Mouse (Mus musculus) heart, postnatal 0 days (tissue): Measurements from ENCODE around the gene Cdk1. TPM values are rescaled to one million over a fixed set of nuclear protein-coding genes. Genes with fewer than 3 reads are reported as not detected.

ENCODE experiments used
- ATAC-seq: fragments of 200-750 bp; cut with Nextera tagmentation; 2 replicates; pipeline ENCODE4 v1.8.0; 2017; ENCODE audit warnings: low read depth, moderate number of reproducible peaks, moderate library complexity; ENCODE audit not compliant: insufficient read depth
- DNase-seq: peaks from one replicate; pipeline ENCODE4 v3.0.0-alpha.2; 2016; ENCODE audit warnings: low spot score
- H3K27ac ChIP-seq: fragments of 300-500 bp; sonication (generic); 2 replicates; pipeline ENCODE4 v1.5.1; 2014; ENCODE audit warnings: low read depth, mild to moderate bottlenecking
- H3K27me3 ChIP-seq: fragments of 300-500 bp; sonication (generic); 2 replicates; pipeline ENCODE4 v1.6.1; 2014; ENCODE audit warnings: low read length, mixed read lengths; ENCODE audit not compliant: control insufficient read depth, insufficient read depth
- H3K36me3 ChIP-seq: fragments of 300-500 bp; sonication (generic); replicated peaks from 2 replicates; pipeline ENCODE4 v1.6.1; 2014; ENCODE audit warnings: low read length, mixed read lengths; ENCODE audit not compliant: control insufficient read depth, insufficient read depth
- H3K4me1 ChIP-seq: fragments of 300-500 bp; sonication (generic); 2 replicates; pipeline ENCODE4 v1.6.1; 2014; ENCODE audit warnings: antibody characterized with exemption; ENCODE audit not compliant: control insufficient read depth, insufficient read depth
- H3K4me2 ChIP-seq: fragments of 300-500 bp; sonication (generic); 2 replicates; pipeline ENCODE4 v1.6.1; 2014; ENCODE audit warnings: low read depth, mild to moderate bottlenecking, low read length, moderate library complexity
- H3K4me3 ChIP-seq: fragments of 300-500 bp; sonication (generic); 2 replicates; pipeline ENCODE4 v1.5.1; 2014; ENCODE audit warnings: low read depth, low read length
- H3K9ac ChIP-seq: fragments of 300-500 bp; sonication (generic); replicated peaks from 2 replicates; pipeline ENCODE4 v1.6.1; 2014; ENCODE audit warnings: low read depth, low read length, mixed read lengths
- H3K9me3 ChIP-seq: fragments of 300-500 bp; sonication (generic); replicated peaks from 2 replicates; pipeline ENCODE4 v1.6.1; 2016; ENCODE audit warnings: low read length; ENCODE audit not compliant: control insufficient read depth
- CTCF ChIP-seq: IDR thresholded peaks from 2 replicates; pipeline ENCODE4 v1.5.1; 2016; ENCODE audit warnings: antibody characterized with exemption, control low read depth, low read depth
- EP300 ChIP-seq: IDR thresholded peaks from 2 replicates; pipeline ENCODE4 v1.6.1; 2016; ENCODE audit warnings: antibody characterized with exemption, low read depth
- WGBS: fragments of 180-500 bp; shearing (Covaris S2); extraction: QIAGEN DNeasy Blood & Tissue Kit; methylation state at CpG from one replicate; pipeline ENCODE4 v1.1.7; 2014; 5-methylcytosine and 5-hydroxymethylcytosine counted together
- polyA plus RNA-seq: library from polyadenylated mRNA; unstranded; fragments of >200 nt; fragmentation: Nextera tagmentation; extraction: Ambion mirVana; gene quantifications from 2 replicates; pipeline ENCODE4 v1.2.1, GENCODE M21; 2015
- total RNA-seq: library from RNA; depleted of rRNA; stranded (reverse); fragments of >200 nt; gene quantifications from 2 replicates; pipeline ENCODE4 v1.2.3, GENCODE M21; 2014; ENCODE audit warnings: low replicate concordance

Cdk1 gene
- total and polyA plus RNA-seq, 2 experiments from 2014 or later = 90.6 to 122 TPM

- ATAC-seq = no peak
- no peak for DNase-seq
- TF ChIP-seq CTCF = no peak
- TF ChIP-seq EP300 = no peak
- H3K4me1 ChIP-seq = no peaks in the 10 kb centered on the region
- no peak overlapping the region for H3K27ac ChIP-seq
- no peaks in the 10 kb centered on the region for H3K36me3 ChIP-seq
- WGBS = 79% methylated on average over 13 of the region's 13 CpGs
- H3K4me3 ChIP-seq = no peak overlapping the region
- no peaks in the 10 kb centered on the region for H3K9me3 ChIP-seq
- H3K9ac ChIP-seq = no peak overlapping the region
- H3K4me2 ChIP-seq = no peak overlapping the region
- H3K27me3 ChIP-seq = no peaks in the 10 kb centered on the region
Measured at GRCm38 (mm10) chr10:69323986-69324385, 28.8 kb downstream of the Cdk1 start.

GRCm38 (mm10) chr10:69321519-69322035 is 31.2 kb downstream of the Cdk1 start:
- Histone ChIP-seq H3K36me3 (no peaks in the 10 kb centered on the region), H3K9me3 (no peaks in the 10 kb centered on the region), H3K4me1 (no peaks in the 10 kb centered on the region), H3K4me2 (peak overlapping the region; percentile 46; the same call in 1 of the 2 replicates), H3K9ac (no peak overlapping the region), H3K27me3 (no peaks in the 10 kb centered on the region), H3K4me3 (peak overlapping the region; percentile 15; the same call in 1 of the 2 replicates), H3K27ac (no peak overlapping the region)
- DNase-seq (no peak), ATAC-seq (no peak)
- no peak for TF ChIP-seq CTCF
- TF ChIP-seq EP300 = no peak
- 47% methylated on average over 15 of the region's 15 CpGs for WGBS

- no peaks in the 10 kb centered on the region for H3K4me1 ChIP-seq
- TF ChIP-seq EP300 (no peak), CTCF (peak; percentile 97)
- peak overlapping the region; percentile 46; the same call in 1 of the 2 replicates for H3K4me2 ChIP-seq
- H3K36me3 ChIP-seq = no peaks in the 10 kb centered on the region
- no peaks in the 10 kb centered on the region for H3K27me3 ChIP-seq
- WGBS = 40% methylated on average over 21 of the region's 21 CpGs
- peak overlapping the region; percentile 15; the same call in 1 of the 2 replicates for H3K4me3 ChIP-seq
- ATAC-seq (peak; percentile 77), DNase-seq (peak; percentile 90)
- H3K9me3 ChIP-seq = no peaks in the 10 kb centered on the region
- no peak overlapping the region for H3K27ac ChIP-seq
- no peak overlapping the region for H3K9ac ChIP-seq
Measured at GRCm38 (mm10) chr10:69320667-69321518, 31.8 kb downstream of the Cdk1 start.

- TF ChIP-seq EP300 (no peak), CTCF (no peak)
- no peak for DNase-seq
Measured at GRCm38 (mm10) chr10:69318514-69318913, 34.2 kb downstream of the Cdk1 start.

GRCm38 (mm10) chr10:69313944-69314343 is 38.8 kb downstream of the Cdk1 start:
- no peak for ATAC-seq
- no peak for DNase-seq
- Histone ChIP-seq H3K36me3 (no peaks in the 10 kb centered on the region), H3K27me3 (no peaks in the 10 kb centered on the region), H3K4me3 (no peak overlapping the region), H3K27ac (no peak overlapping the region), H3K4me1 (no peaks in the 10 kb centered on the region), H3K4me2 (no peak overlapping the region), H3K9me3 (no peaks in the 10 kb centered on the region), H3K9ac (no peak overlapping the region)
- WGBS = 71% methylated on average over 8 of the region's 8 CpGs
- TF ChIP-seq CTCF = no peak
- TF ChIP-seq EP300 = no peak

More at GRCm38 (mm10) chr10:69318514-69318913, 34.2 kb downstream of the Cdk1 start:
- no peaks in the 10 kb centered on the region for H3K9me3 ChIP-seq
- no peak for ATAC-seq
- H3K36me3 ChIP-seq = no peaks in the 10 kb centered on the region
- no peak overlapping the region for H3K9ac ChIP-seq
- H3K27ac ChIP-seq = no peak overlapping the region
- H3K4me1 ChIP-seq = no peaks in the 10 kb centered on the region
- H3K4me2 ChIP-seq = no peak overlapping the region
- H3K4me3 ChIP-seq = no peak overlapping the region
- no peaks in the 10 kb centered on the region for H3K27me3 ChIP-seq
- WGBS = 85% methylated on average over 11 of the region's 11 CpGs

- WGBS = 72% methylated on average over 16 of the region's 16 CpGs
Measured at GRCm38 (mm10) chr10:69311867-69312266, 40.9 kb downstream of the Cdk1 start.

More at GRCm38 (mm10) chr10:69311867-69312266, 40.9 kb downstream of the Cdk1 start:
- Histone ChIP-seq H3K27ac (no peak overlapping the region), H3K4me2 (no peak overlapping the region), H3K9ac (no peak overlapping the region), H3K4me1 (no peaks in the 10 kb centered on the region), H3K36me3 (no peaks in the 10 kb centered on the region), H3K27me3 (no peaks in the 10 kb centered on the region), H3K4me3 (no peak overlapping the region), H3K9me3 (no peaks in the 10 kb centered on the region)
- no peak for TF ChIP-seq CTCF
- TF ChIP-seq EP300 = no peak
- DNase-seq = no peak
- ATAC-seq = no peak
